Mouse (Mus musculus) neutrophil, adult 5-6 weeks (primary cell): ENCODE results near the gene Gm20388. TPM values are rescaled to one million over a fixed set of nuclear protein-coding genes. Genes with fewer than 3 reads are reported as not detected.
"Not testable (repeated sequence)": the region's sequence is repeated elsewhere in the genome, so short reads cannot be mapped to it uniquely, and the experiment has no call there.

Source experiments
- ATAC-seq: fragments of 151-379, 151-347 bp; 2 replicates; pipeline ENCODE4 v1.8.0; 2017; ENCODE audit warnings: mild to moderate bottlenecking, moderate TSS enrichment; ENCODE audit not compliant: insufficient number of reproducible peaks, poor library complexity, low FRiP score, severe bottlenecking; ENCODE audit errors: extremely low read depth
- total RNA-seq: library from RNA; stranded (forward); fragments of 200-1000 nt; gene quantifications from 2 replicates; pipeline ENCODE4 v1.2.3, GENCODE M21; 2017

Gm20388 gene
- total RNA-seq, 1 experiment from 2014 or later, result 10.8 TPM

- ATAC-seq, result no peak
These were observed 4043.6 kb downstream of the Gm20388 start for GRCm38 (mm10) chr8:123954246-123954645.

- no peak for ATAC-seq
These were observed 4047.5 kb downstream of the Gm20388 start for GRCm38 (mm10) chr8:123958130-123958529.

- ATAC-seq, result no peak
These were observed 4048.8 kb downstream of the Gm20388 start for GRCm38 (mm10) chr8:123959473-123959872.

GRCm38 (mm10) chr8:123960056-123960455, 4049.4 kb downstream of the Gm20388 start:
- no peak for ATAC-seq

- ATAC-seq, result not testable (repeated sequence)
These were observed 4049.9 kb downstream of the Gm20388 start for GRCm38 (mm10) chr8:123960556-123960955.

GRCm38 (mm10) chr8:123961371-123961770, 4050.7 kb downstream of the Gm20388 start:
- no peak; the same call in 1 of the 2 replicates for ATAC-seq

GRCm38 (mm10) chr8:123966896-123967295, 4056.3 kb downstream of the Gm20388 start:
- peak; percentile 54; the same call in 1 of the 2 replicates for ATAC-seq

GRCm38 (mm10) chr8:123973495-123973894, 4062.9 kb downstream of the Gm20388 start:
- no peak for ATAC-seq

- no peak for ATAC-seq
These were observed 4066.9 kb downstream of the Gm20388 start for GRCm38 (mm10) chr8:123977499-123977898.

GRCm38 (mm10) chr8:123978166-123978838, 4067.7 kb downstream of the Gm20388 start:
- ATAC-seq, result no peak

- ATAC-seq, result no peak
These were observed 4068.3 kb downstream of the Gm20388 start for GRCm38 (mm10) chr8:123978926-123979325.

- ATAC-seq, result no peak
These were observed 4069.6 kb downstream of the Gm20388 start for GRCm38 (mm10) chr8:123980239-123980638.

- ATAC-seq, result no peak
These were observed 4071.0 kb downstream of the Gm20388 start for GRCm38 (mm10) chr8:123981674-123982073.

GRCm38 (mm10) chr8:123982291-123982793, 4071.7 kb downstream of the Gm20388 start:
- no peak for ATAC-seq

GRCm38 (mm10) chr8:123982826-123983400, 4072.3 kb downstream of the Gm20388 start, which contains the start of gene Abcb10:
TSS of gene Abcb10 (minus strand) at chr8:123983122.
- peak; percentile 67 for ATAC-seq

- ATAC-seq, result no peak
These were observed 4078.0 kb downstream of the Gm20388 start for GRCm38 (mm10) chr8:123988605-123989038.

GRCm38 (mm10) chr8:123989128-123989527, 4078.5 kb downstream of the Gm20388 start:
- no peak for ATAC-seq

GRCm38 (mm10) chr8:123990277-123991049, 4079.8 kb downstream of the Gm20388 start:
- no peak for ATAC-seq

GRCm38 (mm10) chr8:123992587-123992986, 4081.9 kb downstream of the Gm20388 start:
- ATAC-seq, result no peak
